ENCODE assay signal across 8 mouse cellular contexts in genomic region chr9:44379054-44379834, GRCm38 (mm10). TPM values are rescaled to one million over a fixed set of nuclear protein-coding genes. Genes with fewer than 3 reads are reported as not detected.
A peak's percentile ranks its signal among the peaks of the same experiment; 100 is the strongest.
DNase-seq lines count a peak whose midpoint lies in the region; ATAC-seq and TF ChIP-seq lines count a peak whose summit lies in the region.

Gene Hyou1 (plus strand): TSS chr9:44379490.

- no peaks in the 10 kb centered on the region for H3K9me3 ChIP-seq in hindbrain, embryonic 10.5 days
- no peaks in the 10 kb centered on the region for H3K9me3 ChIP-seq in lung, postnatal 0 days (ENCODE audit: low read length)

- peak; percentile 57 for TF ChIP-seq CTCF in lung, postnatal 0 days (IDR thresholded peaks at IDR 0.05)

- DNase-seq in MN1 (ENCODE audit: low spot score), result peak; percentile 99
- peak; percentile 99 for DNase-seq in cerebellum, adult 9-10 months
- DNase-seq in hindbrain, embryonic 10.5 days (ENCODE audit: low spot score), result peak; percentile 100
- peak; percentile 99 for DNase-seq in layer of hippocampus, adult 9-11 months
- DNase-seq in lung, postnatal 0 days (ENCODE audit: low spot score), result peak; percentile 98
- peak; percentile 98 for DNase-seq in ovary, postnatal 14 days (ENCODE audit: low spot score)
- peak; percentile 99 for DNase-seq in thymus, postnatal 14 days

- peaks cover 39% of the 10 kb centered on the region for H3K36me3 ChIP-seq in hindbrain, embryonic 10.5 days
- H3K36me3 ChIP-seq in lung, postnatal 0 days (ENCODE audit: insufficient read depth, low read length), result peaks cover 17% of the 10 kb centered on the region; the same call in 1 of the 2 replicates

- peak within 1 kb of the TSS; percentile 70 for H3K9ac ChIP-seq in lung, postnatal 0 days (replicated peaks; ENCODE audit: low read depth)

- no peak for TF ChIP-seq EP300 in lung, postnatal 0 days (IDR thresholded peaks at IDR 0.05)

- WGBS in hindbrain, embryonic 10.5 days, result under 1% methylated on average over 83 of the region's 83 CpGs
- under 1% methylated on average over 81 of the region's 83 CpGs for WGBS in lung, postnatal 0 days

- no peaks in the 10 kb centered on the region for H3K27me3 ChIP-seq in hindbrain, embryonic 10.5 days (ENCODE audit: insufficient read depth, poor library complexity, severe bottlenecking)
- H3K27me3 ChIP-seq in lung, postnatal 0 days (replicated peaks; ENCODE audit: insufficient read depth, low read length), result no peaks in the 10 kb centered on the region

- peak; percentile 95 for ATAC-seq in frontal cortex, adult (ENCODE audit: low TSS enrichment)
- ATAC-seq in lung, postnatal 0 days, result peak; percentile 99

- peak within 1 kb of the TSS; percentile 79 for H3K4me3 ChIP-seq in hindbrain, embryonic 10.5 days
- peak within 1 kb of the TSS; percentile 70 for H3K4me3 ChIP-seq in lung, postnatal 0 days (ENCODE audit: low read depth, low read length)

- H3K4me2 ChIP-seq in lung, postnatal 0 days (replicated peaks; ENCODE audit: low read depth, low read length), result peak within 1 kb of the TSS; percentile 93

- peak within 1 kb of the TSS; percentile 95 for H3K27ac ChIP-seq in hindbrain, embryonic 10.5 days
- peak within 1 kb of the TSS; percentile 77 for H3K27ac ChIP-seq in lung, postnatal 0 days (ENCODE audit: low read length)

- peaks cover 27% of the 10 kb centered on the region for H3K4me1 ChIP-seq in hindbrain, embryonic 10.5 days (replicated peaks)
- peaks cover 4% of the 10 kb centered on the region for H3K4me1 ChIP-seq in lung, postnatal 0 days (ENCODE audit: insufficient read depth, low read depth, low read length)

RNA-seq across cellular contexts. Expression of gene Hyou1, which starts in this region (rescaled TPM):
- polyA plus RNA-seq in hindbrain, embryonic 10.5 days (2016; fragmentation: Nextera tagmentation; extraction: Ambion mirVana), result 35.8 and 39.4 TPM in 2 replicates
- polyA plus RNA-seq in lung, postnatal 0 days (2015; fragmentation: Nextera tagmentation; extraction: Ambion mirVana), result 11.1 and 11.4 TPM in 2 replicates

Comparison
In these comparisons a context has a peak if more than half of its experiments do, and no peak if none do; other contexts are left out.
1. Peak in every context shown above with its lines: DNase-seq, ATAC-seq, H3K4me3 ChIP-seq and H3K27ac ChIP-seq.